Mouse (Mus musculus) kidney, embryonic 15.5 days (tissue): ENCODE measurements at regions not wholly inside any gene's neighbourhood (a gene's known extent, or its start where the extent isn't known, plus 50 kb on each side); places are given as distances from the start of the nearest gene placed in this dataset.

Experiments used
- ATAC-seq: fragments of 200-750 bp; cut with Nextera tagmentation; replicated peaks from 2 replicates; pipeline ENCODE4 v1.8.0; 2017; ENCODE audit warnings: moderate TSS enrichment; ENCODE audit not compliant: low FRiP score
- H3K27ac ChIP-seq: fragments of 300-500 bp; sonication (generic); 2 replicates; pipeline ENCODE4 v1.5.1; 2015; ENCODE audit warnings: mild to moderate bottlenecking, inconsistent platforms
- H3K27me3 ChIP-seq: fragments of 300-500 bp; sonication (generic); 2 replicates; pipeline ENCODE4 v1.6.1; 2015; ENCODE audit warnings: inconsistent platforms
- H3K36me3 ChIP-seq: fragments of 300-500 bp; sonication (generic); 2 replicates; pipeline ENCODE4 v1.6.1; 2015; ENCODE audit warnings: inconsistent platforms
- H3K4me1 ChIP-seq: fragments of 300-500 bp; sonication (generic); 2 replicates; pipeline ENCODE4 v1.6.1; 2015; ENCODE audit warnings: inconsistent platforms
- H3K4me2 ChIP-seq: fragments of 300-500 bp; sonication (generic); 2 replicates; pipeline ENCODE4 v1.6.1; 2015; ENCODE audit warnings: moderate library complexity, mild to moderate bottlenecking, inconsistent platforms
- H3K4me3 ChIP-seq: fragments of 300-500 bp; sonication (generic); replicated peaks from 2 replicates; pipeline ENCODE4 v1.5.1; 2015; ENCODE audit warnings: mild to moderate bottlenecking, inconsistent platforms
- H3K9ac ChIP-seq: fragments of 300-500 bp; sonication (generic); 2 replicates; pipeline ENCODE4 v1.6.1; 2015; ENCODE audit warnings: mild to moderate bottlenecking, inconsistent platforms
- H3K9me3 ChIP-seq: fragments of 300-500 bp; sonication (generic); replicated peaks from 2 replicates; pipeline ENCODE4 v1.6.1; 2016; ENCODE audit warnings: inconsistent platforms
- WGBS: fragments of 180-500 bp; shearing (Covaris S2); methylation state at CpG from one replicate; pipeline ENCODE4 v1.1.7; 2015; ENCODE audit warnings: mixed read lengths; 5-methylcytosine and 5-hydroxymethylcytosine counted together

GRCm38 (mm10) chr3:39249224-39249892 lies 362.6 kb downstream of the Fat4 start:
- no peak; the same call in 1 of the 2 replicates for ATAC-seq

GRCm38 (mm10) chr3:39253076-39253475 lies 366.3 kb downstream of the Fat4 start:
- H3K27me3 ChIP-seq = no peaks in the 10 kb centered on the region
- WGBS = 75% methylated on average over 1 of the region's 1 CpGs
- ATAC-seq = no peak

More at GRCm38 (mm10) chr3:39249224-39249892, 362.6 kb downstream of the Fat4 start:
- H3K9me3 ChIP-seq = no peaks in the 10 kb centered on the region
- H3K4me3 ChIP-seq = no peak overlapping the region
- no peaks in the 10 kb centered on the region for H3K36me3 ChIP-seq
- H3K27ac ChIP-seq = no peak overlapping the region
- no peak overlapping the region for H3K9ac ChIP-seq
- peaks cover 6% of the 10 kb centered on the region for H3K4me1 ChIP-seq
- H3K4me2 ChIP-seq = no peak overlapping the region
- H3K27me3 ChIP-seq = no peaks in the 10 kb centered on the region
- 45% methylated on average over 4 of the region's 4 CpGs for WGBS

GRCm38 (mm10) chr3:39264671-39265430 lies 378.1 kb downstream of the Fat4 start:
- Histone ChIP-seq H3K4me2 (no peak overlapping the region), H3K36me3 (no peaks in the 10 kb centered on the region), H3K9me3 (no peaks in the 10 kb centered on the region), H3K4me3 (no peak overlapping the region), H3K27me3 (no peaks in the 10 kb centered on the region), H3K27ac (no peak overlapping the region), H3K9ac (no peak overlapping the region), H3K4me1 (no peaks in the 10 kb centered on the region)
- no peak for ATAC-seq
- WGBS = 81% methylated on average over 2 of the region's 2 CpGs

More at GRCm38 (mm10) chr3:39253076-39253475, 366.3 kb downstream of the Fat4 start:
- Histone ChIP-seq H3K4me3 (no peak overlapping the region), H3K4me1 (peaks cover 6% of the 10 kb centered on the region), H3K27ac (no peak overlapping the region), H3K9me3 (no peaks in the 10 kb centered on the region), H3K9ac (no peak overlapping the region), H3K4me2 (no peak overlapping the region), H3K36me3 (no peaks in the 10 kb centered on the region)

DNA sequence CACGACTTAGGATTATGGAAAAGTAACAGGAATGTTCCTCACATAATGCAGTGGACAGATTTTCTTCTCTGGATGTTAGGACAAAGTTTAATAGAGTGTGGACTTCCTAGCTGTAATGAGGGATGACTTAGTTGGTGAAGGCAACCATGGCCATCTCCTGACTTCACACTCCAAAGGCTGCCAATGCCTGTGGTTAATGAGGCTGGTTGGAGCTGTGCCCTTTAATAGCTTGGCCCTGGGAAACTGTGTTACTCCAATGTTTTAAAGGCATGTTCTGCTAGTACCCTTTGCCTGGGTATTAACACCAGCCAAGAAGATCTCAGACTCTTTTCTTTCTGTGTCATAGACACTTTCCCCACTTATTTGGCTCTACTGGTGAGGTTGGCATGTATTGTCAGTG lies 378.9 kb downstream of the Fat4 start:
- Histone ChIP-seq H3K9ac (no peak overlapping the region), H3K4me2 (no peak overlapping the region), H3K27ac (no peak overlapping the region), H3K4me1 (no peaks in the 10 kb centered on the region), H3K4me3 (no peak overlapping the region), H3K36me3 (no peaks in the 10 kb centered on the region), H3K27me3 (no peaks in the 10 kb centered on the region), H3K9me3 (no peaks in the 10 kb centered on the region)
- 0 out of 2 replicates have a peak, but pooled peaks have one; percentile 36 for ATAC-seq
- 77% methylated on average over 1 of the region's 1 CpGs for WGBS

DNA sequence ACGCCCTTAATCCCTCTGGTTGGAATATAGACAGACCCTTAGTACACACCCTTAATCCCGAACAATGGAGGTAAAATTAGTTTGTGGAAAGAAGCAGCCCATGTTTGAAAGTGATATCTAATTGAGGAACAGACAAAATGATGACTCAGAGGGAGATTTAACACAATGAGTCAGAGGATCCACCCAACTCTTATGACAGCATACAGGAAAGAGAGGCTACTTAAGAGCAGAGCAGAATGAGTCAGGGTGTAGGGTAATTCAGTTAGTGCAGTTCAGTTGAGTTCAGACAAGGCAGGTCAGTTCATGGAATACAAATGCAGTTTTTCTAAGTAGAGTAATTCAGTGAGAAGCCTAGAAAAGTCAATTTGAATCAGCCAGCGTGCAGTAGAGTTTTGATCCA lies 382.6 kb downstream of the Fat4 start:
- no peaks in the 10 kb centered on the region for H3K9me3 ChIP-seq
- H3K27ac ChIP-seq = no peak overlapping the region
- no peak overlapping the region for H3K4me2 ChIP-seq
- ATAC-seq = no peak
- no peak overlapping the region for H3K4me3 ChIP-seq
- H3K27me3 ChIP-seq = no peaks in the 10 kb centered on the region
- H3K9ac ChIP-seq = no peak overlapping the region
- no peaks in the 10 kb centered on the region for H3K36me3 ChIP-seq
- WGBS = 88% methylated on average over 3 of the region's 3 CpGs
- no peaks in the 10 kb centered on the region for H3K4me1 ChIP-seq

GRCm38 (mm10) chr3:39272616-39273015 lies 385.9 kb downstream of the Fat4 start:
- WGBS = 81% methylated on average over 1 of the region's 1 CpGs
- no peak overlapping the region for H3K9ac ChIP-seq
- no peak overlapping the region for H3K4me3 ChIP-seq
- H3K4me2 ChIP-seq = no peak overlapping the region
- no peaks in the 10 kb centered on the region for H3K9me3 ChIP-seq
- 0 out of 2 replicates have a peak, but pooled peaks cover 2% of the 10 kb centered on the region for H3K4me1 ChIP-seq
- H3K27me3 ChIP-seq = no peaks in the 10 kb centered on the region
- no peak overlapping the region for H3K27ac ChIP-seq
- ATAC-seq = no peak
- no peaks in the 10 kb centered on the region for H3K36me3 ChIP-seq

DNA sequence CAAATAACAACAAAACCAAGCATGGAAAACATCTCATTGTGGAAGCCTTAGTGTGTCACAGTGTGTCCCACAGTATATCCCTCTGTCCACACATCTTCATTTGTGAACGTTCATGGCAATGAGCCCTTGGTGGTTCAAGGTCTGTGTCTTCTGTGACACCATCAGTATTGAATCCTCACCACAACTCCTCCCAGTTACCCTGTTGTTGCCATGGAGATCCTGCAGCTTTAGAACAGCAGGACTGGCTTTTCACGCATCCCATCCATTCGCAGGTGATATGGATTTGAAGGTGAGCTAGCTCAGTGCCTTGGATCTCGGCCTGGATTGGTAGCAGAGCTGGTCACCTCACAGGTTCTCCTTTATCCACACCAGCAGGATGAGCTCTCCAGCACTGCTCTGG lies 390.2 kb downstream of the Fat4 start:
- H3K36me3 ChIP-seq = no peaks in the 10 kb centered on the region
- no peak overlapping the region for H3K27ac ChIP-seq
- 0 out of 2 replicates have a peak, but pooled peaks cover 2% of the 10 kb centered on the region for H3K4me1 ChIP-seq
- H3K27me3 ChIP-seq = no peaks in the 10 kb centered on the region
- H3K9me3 ChIP-seq = no peaks in the 10 kb centered on the region
- WGBS = 77% methylated on average over 4 of the region's 4 CpGs
- H3K9ac ChIP-seq = no peak overlapping the region
- no peak overlapping the region for H3K4me3 ChIP-seq
- no peak for ATAC-seq
- no peak overlapping the region for H3K4me2 ChIP-seq

DNA sequence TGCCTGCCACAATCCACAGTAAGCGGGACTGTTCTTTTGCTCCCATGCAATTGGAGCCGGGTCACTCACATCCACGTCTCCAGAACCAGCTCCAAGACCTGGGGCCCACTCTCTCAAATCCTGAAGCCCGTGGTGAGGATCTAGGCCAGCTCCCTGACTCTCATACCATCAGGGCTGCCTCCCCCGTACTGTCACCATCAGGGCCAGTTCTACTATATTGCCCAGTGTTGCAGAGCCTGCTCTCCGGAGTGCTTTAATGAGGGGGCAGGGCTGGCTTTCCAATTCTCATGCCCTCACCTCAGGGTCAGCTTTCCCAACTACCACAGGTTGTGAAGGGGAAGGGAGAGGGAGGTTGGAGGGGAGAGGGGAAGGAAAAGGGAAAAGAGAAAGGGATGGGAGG lies 390.6 kb downstream of the Fat4 start:
- H3K4me1 ChIP-seq = 0 out of 2 replicates have a peak, but pooled peaks cover 2% of the 10 kb centered on the region
- no peaks in the 10 kb centered on the region for H3K36me3 ChIP-seq
- no peaks in the 10 kb centered on the region for H3K9me3 ChIP-seq
- no peak overlapping the region for H3K4me3 ChIP-seq
- H3K27ac ChIP-seq = no peak overlapping the region
- no peak overlapping the region for H3K4me2 ChIP-seq
- peak; percentile 54; the same call in 1 of the 2 replicates for ATAC-seq
- no peak overlapping the region for H3K9ac ChIP-seq
- H3K27me3 ChIP-seq = no peaks in the 10 kb centered on the region
- 67% methylated on average over 6 of the region's 6 CpGs for WGBS

DNA sequence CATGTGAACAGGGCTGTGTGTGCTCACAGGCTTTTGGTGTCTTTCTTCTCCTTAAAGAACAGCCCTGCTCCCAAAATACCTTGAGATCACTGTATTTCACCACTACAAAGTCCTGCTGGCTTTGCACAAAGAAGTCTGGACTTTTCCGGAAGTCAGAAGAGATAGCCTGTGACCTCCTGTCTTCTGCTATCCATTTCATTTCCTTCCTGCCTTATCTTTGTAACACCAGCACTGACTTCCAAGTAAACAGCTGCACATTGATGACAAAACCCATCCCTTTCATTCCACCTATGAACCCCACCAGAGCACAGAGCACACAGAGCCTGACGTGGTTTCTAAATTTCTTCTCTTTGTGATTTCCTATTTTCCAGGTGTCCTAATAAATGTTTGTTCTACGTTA lies 408.5 kb downstream of the Fat4 start:
- H3K4me2 ChIP-seq = no peak overlapping the region
- H3K9me3 ChIP-seq = no peaks in the 10 kb centered on the region
- no peak overlapping the region for H3K9ac ChIP-seq
- H3K4me1 ChIP-seq = no peaks in the 10 kb centered on the region
- ATAC-seq = no peak
- no peak overlapping the region for H3K27ac ChIP-seq
- no peaks in the 10 kb centered on the region for H3K36me3 ChIP-seq
- H3K4me3 ChIP-seq = no peak overlapping the region
- 65% methylated on average over 3 of the region's 3 CpGs for WGBS
- no peaks in the 10 kb centered on the region for H3K27me3 ChIP-seq

GRCm38 (mm10) chr3:39296257-39296656 lies 409.5 kb downstream of the Fat4 start:
- Histone ChIP-seq H3K27ac (no peak overlapping the region), H3K9ac (no peak overlapping the region), H3K4me1 (no peaks in the 10 kb centered on the region), H3K27me3 (no peaks in the 10 kb centered on the region), H3K9me3 (no peaks in the 10 kb centered on the region), H3K36me3 (no peaks in the 10 kb centered on the region), H3K4me2 (no peak overlapping the region), H3K4me3 (no peak overlapping the region)
- no peak for ATAC-seq
- WGBS = 65% methylated on average over 4 of the region's 4 CpGs

GRCm38 (mm10) chr3:39309487-39309886 lies 422.7 kb downstream of the Fat4 start:
- no peak overlapping the region for H3K4me3 ChIP-seq
- H3K4me2 ChIP-seq = no peak overlapping the region
- 70% methylated on average over 1 of the region's 1 CpGs for WGBS
- H3K27ac ChIP-seq = no peak overlapping the region
- ATAC-seq = no peak
- H3K9ac ChIP-seq = no peak overlapping the region
- no peaks in the 10 kb centered on the region for H3K36me3 ChIP-seq
- no peaks in the 10 kb centered on the region for H3K9me3 ChIP-seq
- no peaks in the 10 kb centered on the region for H3K27me3 ChIP-seq
- H3K4me1 ChIP-seq = no peaks in the 10 kb centered on the region

DNA sequence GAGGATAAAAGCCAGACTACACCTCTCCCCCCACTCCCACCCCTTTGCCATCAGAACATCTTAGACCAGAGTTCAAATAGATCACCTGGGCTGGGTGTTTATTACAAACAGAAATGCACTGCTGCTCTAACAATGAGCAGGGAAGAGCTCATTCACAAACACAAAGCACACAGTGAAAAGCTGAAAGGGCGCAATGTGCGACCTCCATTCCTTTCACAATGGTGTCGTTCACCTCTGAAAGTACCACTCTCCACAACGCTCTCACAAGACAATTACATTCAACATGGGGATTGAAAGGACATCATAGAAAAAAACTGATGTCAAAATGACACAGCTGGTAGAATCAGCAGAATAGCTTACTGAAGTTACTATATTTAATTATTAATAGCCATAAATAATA lies 426.8 kb downstream of the Fat4 start:
- H3K9me3 ChIP-seq = no peaks in the 10 kb centered on the region
- H3K27ac ChIP-seq = no peak overlapping the region
- no peak overlapping the region for H3K4me3 ChIP-seq
- no peak overlapping the region for H3K4me2 ChIP-seq
- H3K9ac ChIP-seq = no peak overlapping the region
- no peaks in the 10 kb centered on the region for H3K4me1 ChIP-seq
- no peaks in the 10 kb centered on the region for H3K27me3 ChIP-seq
- no peaks in the 10 kb centered on the region for H3K36me3 ChIP-seq
- 93% methylated on average over 4 of the region's 4 CpGs for WGBS
- ATAC-seq = no peak
